Mouse (Mus musculus): ENCODE measurements at regions not wholly inside any gene's neighbourhood (a gene's known extent, or its start where the extent isn't known, plus 50 kb on each side); places are given as distances from the start of the nearest gene placed in this dataset.

DNA sequence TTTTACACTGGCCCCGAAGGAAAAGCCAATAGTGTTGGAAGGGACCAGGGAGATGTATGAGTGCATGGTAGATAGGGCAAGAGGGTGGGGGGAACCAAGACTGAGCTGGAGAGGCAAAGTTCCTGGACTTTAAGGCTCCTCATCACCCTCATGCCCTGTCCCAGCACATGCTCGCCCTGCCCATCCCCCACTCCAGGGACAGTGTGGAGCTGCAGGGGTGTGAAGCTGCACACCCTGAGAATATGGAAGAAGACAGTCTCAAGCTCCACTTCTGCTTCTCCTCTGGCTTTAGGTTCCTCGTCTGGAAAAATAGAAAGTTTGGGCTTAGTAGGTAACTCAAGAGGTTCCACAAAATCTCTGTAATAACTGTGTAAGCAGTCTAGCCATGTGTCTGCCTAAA lies 215.8 kb downstream of the Ly86 start:
- in situ Hi-C loops (cut with MboI, MseI) = no loop called here

DNA sequence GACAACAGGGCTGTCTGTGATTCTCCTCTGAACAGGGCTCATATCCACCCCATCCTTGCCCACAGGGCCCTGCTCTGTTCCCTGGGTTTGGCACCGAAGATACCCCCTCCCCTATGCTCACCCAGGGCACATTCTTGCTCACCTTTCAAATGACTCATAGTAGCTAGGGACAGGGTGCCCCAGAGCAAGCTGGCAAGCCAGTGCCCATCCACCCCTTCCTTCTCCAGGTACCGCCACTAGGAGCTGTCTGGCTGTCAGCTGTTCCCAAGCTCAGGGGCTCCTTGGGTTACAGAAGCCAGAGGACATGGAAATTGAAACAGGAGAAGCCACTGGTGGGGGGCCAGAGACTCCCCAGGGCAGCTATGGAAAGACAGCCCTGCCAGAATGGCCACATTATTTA lies 216.4 kb downstream of the Ly86 start:
- in situ Hi-C loops (cut with MboI, MseI) = no loop called here

DNA sequence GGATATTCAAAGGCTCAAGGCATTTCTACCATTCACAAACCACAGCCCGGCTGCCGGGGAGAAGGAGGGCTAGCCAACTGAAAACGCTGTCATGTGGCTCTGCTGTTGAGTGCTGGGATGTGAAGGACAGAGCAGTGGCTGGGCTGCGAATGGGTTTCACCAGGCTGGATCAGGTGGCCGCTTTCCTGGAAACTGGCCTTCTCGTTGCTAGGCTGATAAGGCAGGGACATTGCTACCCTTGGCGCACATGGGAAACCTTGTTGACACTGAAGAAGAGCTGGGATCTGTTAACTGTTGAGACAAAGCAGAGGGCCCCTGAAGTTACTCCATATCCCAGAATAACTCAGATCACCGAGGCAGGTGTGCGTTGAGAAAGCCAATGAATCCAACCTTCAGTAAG lies 216.1 kb upstream of the Rreb1 start:
- in situ Hi-C loops (cut with MboI, MseI) = no loop called here

DNA sequence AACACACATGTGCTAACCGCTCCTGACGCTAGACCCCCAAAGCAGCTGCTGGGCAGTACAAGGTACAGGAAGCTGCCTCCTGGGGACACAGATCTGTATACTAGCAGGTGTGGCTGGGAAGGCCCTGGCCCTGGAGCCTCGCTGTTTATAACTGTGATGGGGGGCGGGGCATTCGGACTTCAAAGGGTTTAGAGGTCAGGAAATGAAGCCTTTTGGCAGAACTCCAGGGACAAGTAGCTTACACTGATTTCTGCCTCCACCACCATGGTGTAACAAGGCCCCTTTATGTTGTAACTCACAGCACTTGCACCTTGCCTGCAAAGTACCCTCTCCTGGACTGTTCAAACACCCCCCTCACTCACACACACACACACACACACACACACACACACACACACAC lies 215.5 kb upstream of the Rreb1 start:
- in situ Hi-C loops (cut with MboI, MseI) = no loop called here

DNA sequence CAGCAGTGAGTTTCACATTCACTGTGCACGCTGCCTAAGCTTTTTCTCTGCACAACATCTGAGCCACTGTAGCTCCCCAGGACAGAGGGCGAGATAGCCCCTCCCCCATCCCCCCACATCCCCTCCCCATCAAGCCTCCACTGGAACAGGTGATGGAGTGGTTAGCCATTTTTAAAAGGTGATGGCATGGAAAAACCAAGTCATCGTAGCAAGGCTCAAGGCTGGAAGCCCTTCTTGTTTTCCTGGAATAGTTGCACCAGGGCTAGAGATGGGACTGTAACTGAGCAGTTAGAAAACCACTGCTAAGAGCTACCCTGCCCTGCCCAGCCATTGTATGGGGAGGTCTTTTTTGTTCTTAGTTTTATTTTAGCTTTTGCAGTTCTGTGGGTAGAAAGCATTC lies 209.1 kb upstream of the Rreb1 start:
- in situ Hi-C loops (cut with MboI, MseI) = no loop called here

DNA sequence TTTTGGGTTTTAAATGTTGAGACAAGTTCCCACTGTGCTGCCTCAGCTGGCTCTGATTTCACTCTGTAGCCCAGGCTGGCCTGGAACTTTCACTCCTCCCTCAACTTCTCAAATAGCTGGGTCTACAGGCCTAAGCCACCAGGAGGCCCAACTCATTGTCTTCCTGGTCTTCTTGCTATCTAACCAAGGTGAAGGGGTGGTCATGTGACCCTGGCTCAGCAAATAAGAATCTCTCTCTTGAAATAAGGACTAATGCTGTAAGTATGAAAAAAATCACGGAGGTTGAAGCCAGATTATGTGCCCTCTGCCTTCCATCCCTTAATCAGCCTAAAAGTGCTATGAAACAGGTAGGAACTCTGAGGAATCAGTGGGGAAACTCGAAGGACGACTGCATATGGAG lies 208.7 kb upstream of the Rreb1 start:
- in situ Hi-C loops (cut with MboI, MseI) = no loop called here

DNA sequence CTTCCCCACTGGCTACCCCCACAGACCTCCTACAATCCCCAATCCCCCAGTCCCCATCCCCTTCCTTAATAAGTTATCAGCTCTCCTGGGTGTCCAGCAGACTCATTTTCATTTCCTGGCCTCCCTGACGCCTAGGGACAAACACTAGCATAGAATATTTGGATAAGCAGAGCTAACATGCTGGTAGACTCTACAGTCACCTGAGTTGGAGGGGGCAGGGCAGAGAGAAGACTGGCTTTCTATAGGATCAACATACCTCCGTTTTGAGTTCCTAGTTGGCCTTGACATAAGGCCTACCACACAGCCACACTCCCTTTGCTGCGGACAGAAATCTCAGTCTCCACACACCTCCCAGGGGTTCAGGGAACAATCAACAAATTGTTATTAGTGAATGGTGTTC lies 205.2 kb upstream of the Rreb1 start:
- in situ Hi-C loops (cut with MboI, MseI) = loop anchor here in 1 of 2 experiments (10.0 kb wide), 1 partner anchor 338 kb away; no protein-coding TSS in a partner anchor

DNA sequence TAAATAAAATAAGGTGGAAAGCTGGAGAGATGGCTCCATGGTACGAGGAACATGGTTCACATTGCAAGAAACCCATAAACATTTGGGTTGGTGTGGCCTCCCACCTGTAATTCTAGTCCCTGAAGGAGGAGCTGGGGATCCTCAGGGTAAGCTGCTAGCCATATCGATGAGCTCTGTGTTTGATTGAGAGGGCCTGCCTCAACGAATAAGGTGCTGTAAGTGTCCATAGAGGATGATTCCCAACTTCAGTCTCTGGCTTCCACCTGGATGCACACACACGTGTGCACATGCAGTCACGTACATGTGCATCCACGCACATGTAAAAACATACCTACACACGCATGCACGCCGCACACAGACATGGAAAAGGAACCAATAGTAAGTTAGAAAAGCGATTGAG lies 199.0 kb upstream of the Rreb1 start:
- in situ Hi-C loops (cut with MboI, MseI) = loop anchor here in 1 of 2 experiments (10.0 kb wide), 1 partner anchor 344 kb away; no protein-coding TSS in a partner anchor

DNA sequence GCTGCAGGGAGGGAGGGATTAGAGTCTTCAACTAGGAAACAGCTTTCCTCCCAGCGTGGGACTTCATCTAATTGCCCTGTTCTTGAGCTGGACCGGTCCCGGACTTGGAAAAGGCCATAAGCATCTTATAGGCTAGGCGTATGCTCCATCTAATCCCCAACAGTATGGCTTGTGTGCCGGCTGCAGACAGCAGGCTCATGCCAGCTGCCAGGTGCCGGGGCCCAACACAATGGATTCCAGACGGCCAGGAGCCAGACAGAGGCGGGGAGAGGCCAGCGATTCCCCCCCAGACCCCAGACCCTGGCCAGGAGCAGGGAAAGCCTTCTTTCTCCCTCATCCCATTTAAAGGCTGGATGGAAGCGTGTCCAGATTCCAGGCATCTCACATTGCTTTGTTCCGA lies 198.4 kb upstream of the Rreb1 start:
- in situ Hi-C loops (cut with MboI, MseI) = loop anchor here in 1 of 2 experiments (10.0 kb wide), 1 partner anchor 345 kb away; no protein-coding TSS in a partner anchor

DNA sequence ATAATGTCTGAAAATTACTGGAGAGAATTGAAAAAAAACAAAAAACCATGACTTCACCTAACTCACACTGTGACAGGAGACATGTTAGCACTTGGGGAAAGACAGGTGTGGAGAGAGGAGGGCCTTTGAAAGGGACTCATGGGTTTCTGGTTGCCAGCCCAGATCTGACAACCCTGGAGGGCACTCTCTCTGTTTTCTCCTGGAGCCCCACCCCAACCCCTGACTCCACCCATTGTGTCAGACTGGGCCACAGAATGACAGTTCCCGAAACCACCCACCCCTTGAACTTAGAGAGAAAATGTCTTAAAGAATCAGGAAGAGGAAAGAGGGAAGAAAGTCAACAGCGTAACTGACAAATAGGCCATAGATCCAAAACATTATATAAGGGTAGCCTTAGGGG lies 197.4 kb upstream of the Rreb1 start:
- in situ Hi-C loops (cut with MboI, MseI) = no loop called here

DNA sequence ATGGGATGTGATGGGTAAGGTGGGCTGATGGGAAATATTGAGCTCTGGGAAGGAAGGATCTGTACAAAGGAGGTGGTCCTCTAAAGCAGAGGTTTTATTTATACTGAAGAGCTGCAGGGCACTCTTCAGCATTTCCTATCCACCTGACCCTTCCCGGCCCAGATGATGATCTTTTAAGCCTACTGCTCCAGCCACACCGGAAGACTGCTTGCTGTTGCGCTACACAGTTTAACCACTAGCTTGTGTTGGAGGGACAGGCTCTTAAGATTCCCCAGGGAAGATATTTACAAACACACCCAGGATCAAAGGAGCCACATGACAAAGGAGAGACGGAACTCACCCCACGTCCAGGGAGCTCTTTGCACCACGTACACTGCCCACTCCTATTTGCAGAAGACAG lies 196.8 kb upstream of the Rreb1 start:
- in situ Hi-C loops (cut with MboI, MseI) = no loop called here

DNA sequence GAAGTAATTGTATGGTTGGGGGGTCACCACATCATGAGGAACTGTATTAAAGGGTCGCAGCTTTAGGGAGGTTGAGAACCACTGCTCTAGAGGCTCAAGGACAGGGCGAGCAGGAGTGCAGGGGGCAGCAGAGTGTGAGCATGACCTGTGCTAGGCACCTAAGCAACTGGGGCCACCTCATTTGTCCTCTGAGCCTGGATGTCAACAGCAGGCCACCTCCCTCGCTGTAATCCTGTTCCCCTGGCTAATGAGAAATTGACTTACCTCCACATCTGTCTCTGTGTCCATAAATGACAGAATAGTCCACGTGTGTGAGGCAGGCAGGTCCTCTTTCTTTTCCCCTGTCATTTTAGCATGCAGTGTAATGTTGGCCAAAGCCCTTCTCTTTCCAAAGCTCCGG lies 192.7 kb upstream of the Rreb1 start:
- in situ Hi-C loops (cut with MboI, MseI) = no loop called here

DNA sequence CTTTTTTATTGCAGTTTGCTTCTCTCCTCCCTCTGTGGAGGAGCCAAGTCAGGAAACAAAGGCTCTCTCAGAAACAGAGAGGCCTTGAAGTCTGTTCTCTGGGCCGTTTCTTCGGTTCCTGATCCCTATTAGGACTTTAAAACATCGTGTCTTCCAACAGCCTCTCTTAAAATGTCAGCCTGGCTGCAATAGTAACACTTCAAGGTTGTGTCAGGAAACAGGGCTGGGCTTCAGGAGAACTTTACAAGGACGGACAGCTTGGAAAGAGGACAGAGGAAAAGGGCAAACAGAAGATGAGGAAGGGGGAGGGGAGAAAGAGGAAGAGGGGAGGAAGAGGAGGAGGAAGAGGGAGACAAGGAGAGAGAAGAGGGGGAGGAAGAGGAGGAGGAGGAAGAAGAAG lies 191.7 kb upstream of the Rreb1 start:
- in situ Hi-C loops (cut with MboI, MseI) = no loop called here

DNA sequence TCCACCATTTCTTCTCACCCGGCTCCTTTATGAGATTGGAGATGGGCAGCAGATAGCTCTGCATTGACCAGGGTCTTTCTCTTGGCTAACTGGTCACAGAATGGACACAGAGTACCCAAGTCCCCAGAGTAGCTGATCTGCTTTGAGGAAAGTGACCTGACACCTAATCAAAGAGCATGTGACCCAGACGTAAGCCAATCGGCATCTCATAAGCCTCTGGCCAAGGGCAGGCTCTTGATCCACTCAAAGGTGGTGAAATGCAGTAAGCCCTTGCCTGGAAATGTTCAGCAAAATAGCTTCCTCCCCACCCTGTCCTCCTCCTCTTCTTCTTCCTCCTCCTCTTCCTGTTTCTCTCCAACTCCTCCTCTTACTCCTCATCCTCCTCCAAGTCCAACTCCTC lies 190.3 kb upstream of the Rreb1 start:
- in situ Hi-C loops (cut with MboI, MseI) = no loop called here

DNA sequence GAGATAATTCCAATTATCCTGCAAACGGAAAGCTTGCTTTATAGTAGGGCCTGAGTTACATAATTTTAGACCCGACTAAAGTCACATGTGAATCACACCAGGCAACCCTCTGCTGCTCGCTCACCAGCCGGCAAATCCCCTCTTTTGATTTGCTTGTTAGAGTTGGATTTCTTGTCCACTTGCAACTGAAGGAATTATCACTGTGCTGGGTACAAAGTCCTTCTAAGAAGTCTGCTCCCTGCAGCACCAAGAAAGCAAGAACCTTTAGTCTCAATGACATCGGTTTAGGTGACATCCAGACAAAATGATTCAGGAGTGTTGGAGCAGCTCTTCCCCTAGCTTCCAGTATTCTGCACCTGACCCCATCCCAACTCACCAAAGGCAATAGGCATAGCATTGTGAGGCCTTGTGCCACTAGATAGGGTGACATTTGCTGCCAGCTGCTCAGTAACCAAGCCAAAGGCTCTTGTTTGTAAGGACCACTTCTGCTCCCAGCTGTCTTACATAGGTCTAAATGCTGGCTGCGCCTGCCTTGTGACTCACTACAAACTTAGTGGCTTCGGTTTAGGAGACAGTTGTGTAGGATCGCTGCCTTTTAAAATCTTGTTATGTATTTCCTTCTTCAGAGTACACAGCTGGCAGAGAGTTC lies 189.5 kb upstream of the Rreb1 start:
- in situ Hi-C loops (cut with MboI, MseI) = no loop called here

DNA sequence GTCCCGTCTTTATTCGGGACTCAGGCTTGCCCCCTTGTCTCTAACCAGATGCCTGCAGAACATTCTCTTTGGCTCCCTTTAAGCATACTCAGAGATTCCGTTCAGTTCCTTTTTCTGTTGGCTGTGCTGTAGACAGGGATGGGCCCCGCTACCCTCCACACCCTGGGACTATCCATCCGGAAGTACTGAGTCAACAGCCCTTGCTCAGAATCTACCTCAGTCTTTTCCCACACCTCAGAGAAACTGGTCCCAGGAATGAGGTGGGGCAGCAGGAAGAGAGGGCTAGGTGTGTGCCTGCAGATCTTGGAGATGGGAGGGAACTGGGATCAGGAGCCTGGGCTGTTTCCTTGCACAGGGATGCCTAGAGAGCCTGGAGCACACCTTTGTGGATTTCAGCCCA lies 186.1 kb upstream of the Rreb1 start:
- in situ Hi-C loops (cut with MboI, MseI) = no loop called here

DNA sequence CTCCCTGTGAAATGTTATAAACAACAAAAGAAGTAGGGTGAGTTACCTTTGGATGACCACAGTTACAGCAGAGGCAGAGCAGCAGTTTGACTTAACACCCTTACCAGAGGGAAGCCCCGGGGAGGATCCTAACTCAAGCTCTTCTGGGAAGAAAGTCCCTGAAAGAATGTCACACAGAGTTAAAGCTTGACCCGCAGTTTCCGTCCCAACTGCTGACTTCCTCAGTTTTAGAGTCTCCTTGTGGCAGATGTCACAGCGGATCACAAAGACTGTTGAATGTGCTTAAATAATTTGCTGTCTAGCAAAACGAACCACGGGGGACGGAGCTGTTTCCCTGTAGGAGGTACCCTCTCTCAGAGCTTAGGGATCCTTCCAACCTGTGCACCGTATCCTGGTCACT lies 183.0 kb upstream of the Rreb1 start:
- in situ Hi-C loops (cut with MboI, MseI) = no loop called here

DNA sequence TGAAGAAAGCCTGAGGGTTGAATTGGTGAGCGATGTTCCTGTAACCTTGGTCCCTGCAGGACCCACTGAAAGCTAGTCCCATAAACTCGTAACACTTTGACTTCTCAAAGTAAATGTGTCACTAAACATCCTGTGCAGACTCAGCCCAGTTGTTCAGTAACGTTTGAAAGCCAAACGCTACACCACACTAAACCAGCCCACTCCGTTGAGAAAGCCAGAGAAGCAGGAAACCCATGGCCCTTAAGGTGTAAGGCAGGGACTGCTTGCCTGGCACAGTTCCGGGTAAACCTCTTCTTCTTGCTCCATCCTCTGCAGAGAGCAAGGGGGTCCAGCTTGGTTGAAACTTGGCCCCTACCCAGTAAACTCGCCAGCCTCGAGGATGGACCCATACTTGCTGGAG lies 180.6 kb upstream of the Rreb1 start:
- in situ Hi-C loops (cut with MboI, MseI) = no loop called here

DNA sequence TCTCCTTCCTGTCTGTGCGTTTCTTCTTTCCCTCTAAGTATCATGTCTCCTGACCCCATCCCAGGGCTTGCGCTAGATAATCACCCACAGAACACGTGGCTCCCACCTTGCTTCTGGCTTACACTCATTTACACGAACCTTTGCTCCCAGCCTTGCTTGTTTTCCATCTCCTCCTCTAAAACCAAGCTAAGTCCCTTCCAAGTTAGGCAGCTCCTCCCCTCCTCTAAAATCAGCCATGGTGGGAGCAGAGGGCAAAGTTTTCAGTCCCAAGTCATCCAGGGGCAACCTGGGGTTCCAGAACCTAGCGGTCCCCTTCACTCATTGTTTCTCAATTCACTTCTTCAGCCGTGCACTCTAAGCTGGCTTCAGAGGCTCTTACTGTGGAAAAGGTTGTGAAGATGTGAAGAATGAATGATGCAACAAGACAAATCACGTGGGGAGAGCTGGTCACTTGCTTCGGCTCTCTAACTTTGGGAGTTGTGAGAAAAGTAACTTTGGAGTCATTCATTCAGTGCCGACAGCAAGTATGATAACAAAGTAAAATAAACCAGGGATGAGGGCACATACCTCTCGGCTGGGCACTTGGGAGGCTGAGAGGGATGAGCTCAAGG lies 179.9 kb upstream of the Rreb1 start:
- in situ Hi-C loops (cut with MboI, MseI) = no loop called here

DNA sequence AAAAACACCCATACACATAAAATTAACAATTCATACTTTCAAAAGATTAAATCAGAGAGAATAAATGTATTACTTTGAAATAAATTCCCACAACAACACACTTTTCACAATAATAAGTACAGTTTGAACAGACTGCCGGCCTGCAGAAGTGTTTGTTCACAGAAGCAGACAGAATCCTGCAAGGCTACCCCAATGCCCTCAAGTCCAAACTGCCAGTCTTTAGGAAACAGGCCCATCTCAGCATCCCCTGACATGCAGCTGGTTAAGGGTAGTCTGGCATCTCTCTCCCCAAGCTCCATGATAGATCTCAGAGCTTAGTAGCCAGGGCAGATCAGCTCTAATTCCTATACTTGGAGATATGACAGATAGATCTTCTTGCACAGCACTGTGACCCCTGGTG lies 178.5 kb upstream of the Rreb1 start:
- in situ Hi-C loops (cut with MboI, MseI) = no loop called here

DNA sequence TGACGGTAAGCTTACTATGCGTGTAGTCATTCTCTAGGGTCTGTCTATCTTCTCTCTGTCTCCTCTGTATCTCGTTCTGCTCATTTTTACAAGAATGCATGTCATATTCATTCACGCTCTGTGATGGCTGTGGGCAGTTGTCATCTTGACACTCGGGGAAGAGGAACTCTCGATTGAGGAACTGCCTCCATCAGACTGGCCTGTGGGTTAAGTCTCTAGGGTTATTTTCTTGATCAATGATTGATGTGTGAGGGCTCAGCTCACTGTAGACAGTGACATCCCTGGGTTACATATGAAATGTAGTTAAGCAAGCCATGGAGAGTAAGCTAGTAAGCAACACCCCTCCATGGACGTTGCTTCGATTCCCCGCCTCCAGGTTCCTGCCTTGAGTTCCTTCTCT lies 178.0 kb upstream of the Rreb1 start:
- in situ Hi-C loops (cut with MboI, MseI) = no loop called here

DNA sequence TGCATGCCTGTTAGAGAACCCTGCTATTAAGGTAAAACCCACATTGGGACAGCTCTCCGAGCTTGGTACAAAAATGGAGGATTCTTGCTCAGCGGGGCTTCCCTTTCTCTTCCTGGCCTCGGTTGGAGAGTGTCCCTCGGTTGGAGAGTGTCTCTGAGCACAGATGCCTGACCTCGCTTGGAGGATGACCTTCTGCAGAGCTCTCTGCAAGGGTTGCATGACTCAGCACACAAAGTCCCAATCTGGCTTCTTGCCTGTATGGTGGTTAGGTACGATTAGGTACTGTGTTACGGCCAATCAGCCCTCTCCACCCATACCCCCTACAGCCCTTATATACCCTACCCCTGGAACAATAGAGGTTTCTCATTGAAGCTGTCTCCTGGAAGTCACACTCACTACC lies 177.1 kb upstream of the Rreb1 start:
- in situ Hi-C loops (cut with MboI, MseI) = no loop called here

DNA sequence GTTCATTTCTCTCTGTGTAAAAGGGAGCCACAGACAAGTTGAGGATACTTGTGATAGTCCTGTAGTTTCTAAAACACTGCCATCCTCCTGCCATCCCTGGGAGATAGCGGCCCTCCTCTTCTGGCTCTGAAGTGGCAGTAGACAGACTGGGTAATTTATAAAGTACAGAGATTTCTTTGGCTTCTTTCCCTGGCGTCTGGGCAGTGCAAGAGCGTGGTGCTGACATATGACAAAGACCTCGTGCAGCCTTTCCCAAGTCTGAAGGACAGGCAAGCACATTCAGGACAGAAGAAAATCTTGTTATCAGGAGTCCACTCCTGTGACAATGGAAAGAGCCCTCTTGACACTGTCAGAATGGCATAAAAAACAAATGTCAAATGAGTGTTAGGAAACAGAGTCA lies 175.9 kb upstream of the Rreb1 start:
- in situ Hi-C loops (cut with MboI, MseI) = no loop called here
